Mouse (Mus musculus) midbrain, postnatal 0 days (tissue): Measurements from ENCODE around the gene Scnm1. TPM values are rescaled to one million over a fixed set of nuclear protein-coding genes. Genes with fewer than 3 reads are reported as not detected.

Source experiments
- ATAC-seq: fragments of 200-750 bp; cut with Nextera tagmentation; 2 replicates; pipeline ENCODE4 v1.8.0; 2017; ENCODE audit warnings: moderate number of reproducible peaks, mild to moderate bottlenecking, moderate TSS enrichment, moderate library complexity; ENCODE audit not compliant: low FRiP score
- DNase-seq: peaks from one replicate; pipeline ENCODE4 v3.0.0-alpha.2; 2015; ENCODE audit warnings: low spot score
- H3K27ac ChIP-seq: fragments of 300-500 bp; sonication (generic); 2 replicates; pipeline ENCODE4 v1.5.1; 2014; ENCODE audit warnings: low read depth, mild to moderate bottlenecking, low read length, mixed read lengths
- H3K27me3 ChIP-seq: fragments of 300-500 bp; sonication (generic); 2 replicates; pipeline ENCODE4 v1.6.1; 2014; ENCODE audit warnings: low read length, control low read depth, mixed read lengths; ENCODE audit not compliant: insufficient read depth
- H3K36me3 ChIP-seq: fragments of 300-500 bp; sonication (generic); 2 replicates; pipeline ENCODE4 v1.6.1; 2014; ENCODE audit warnings: low read length, control low read depth, mixed read lengths; ENCODE audit not compliant: insufficient read depth
- H3K4me1 ChIP-seq: fragments of 300-500 bp; sonication (generic); 2 replicates; pipeline ENCODE4 v1.6.1; 2014; ENCODE audit warnings: mild to moderate bottlenecking, control low read depth, antibody characterized with exemption, low read length, mixed read lengths; ENCODE audit not compliant: insufficient read depth
- H3K4me2 ChIP-seq: fragments of 300-500 bp; sonication (generic); 2 replicates; pipeline ENCODE4 v1.6.1; 2014; ENCODE audit warnings: low read depth, mild to moderate bottlenecking, low read length, mixed read lengths; ENCODE audit not compliant: poor library complexity, severe bottlenecking
- H3K4me3 ChIP-seq: fragments of 300-500 bp; sonication (generic); 2 replicates; pipeline ENCODE4 v1.5.1; 2014; ENCODE audit warnings: low read depth, mild to moderate bottlenecking, low read length, moderate library complexity
- H3K9ac ChIP-seq: fragments of 300-500 bp; sonication (generic); replicated peaks from 2 replicates; pipeline ENCODE4 v1.6.1; 2014; ENCODE audit warnings: mild to moderate bottlenecking, low read length, moderate library complexity, mixed read lengths; ENCODE audit not compliant: poor library complexity, severe bottlenecking
- H3K9me3 ChIP-seq: fragments of 300-500 bp; sonication (generic); 2 replicates; pipeline ENCODE4 v1.6.1; 2016; ENCODE audit warnings: low read length, control low read depth
- CTCF ChIP-seq: IDR thresholded peaks from 2 replicates; pipeline ENCODE4 v1.5.1; 2016; ENCODE audit warnings: antibody characterized with exemption, mild to moderate bottlenecking
- WGBS: fragments of 180-500 bp; shearing (Covaris S2); extraction: QIAGEN DNeasy Blood & Tissue Kit; methylation state at CpG from one replicate; pipeline ENCODE4 v1.1.7; 2014; 5-methylcytosine and 5-hydroxymethylcytosine counted together
- polyA plus RNA-seq: library from polyadenylated mRNA; unstranded; fragments of >200 nt; fragmentation: Nextera tagmentation; extraction: Ambion mirVana; gene quantifications from 2 replicates; pipeline ENCODE4 v1.2.1, GENCODE M21; 2015
- total RNA-seq: library from RNA; depleted of rRNA; stranded (reverse); fragments of >200 nt; gene quantifications from 2 replicates; pipeline ENCODE4 v1.2.3, GENCODE M21; 2014

The Scnm1 gene
- total and polyA plus RNA-seq, 2 experiments from 2014 or later: 47.6 to 69.6 TPM

GRCm38 (mm10) chr3:95174011-95174592 is 40.3 kb upstream of the Scnm1 start:
- Histone ChIP-seq H3K9me3 (no peaks in the 10 kb centered on the region), H3K4me2 (peak overlapping the region; percentile 30; the same call in 1 of the 2 replicates), H3K36me3 (peaks cover 39% of the 10 kb centered on the region), H3K4me1 (no peaks in the 10 kb centered on the region), H3K27ac (0 out of 2 replicates have a peak overlapping the region, but pooled peaks have one; percentile 28), H3K27me3 (no peaks in the 10 kb centered on the region), H3K4me3 (no peak overlapping the region), H3K9ac (no peak overlapping the region)
- WGBS: 12% methylated on average over 16 of the region's 16 CpGs
- TF ChIP-seq CTCF: peak; percentile 86
- ATAC-seq (peak; percentile 41), DNase-seq (peak; percentile 81)

DNA sequence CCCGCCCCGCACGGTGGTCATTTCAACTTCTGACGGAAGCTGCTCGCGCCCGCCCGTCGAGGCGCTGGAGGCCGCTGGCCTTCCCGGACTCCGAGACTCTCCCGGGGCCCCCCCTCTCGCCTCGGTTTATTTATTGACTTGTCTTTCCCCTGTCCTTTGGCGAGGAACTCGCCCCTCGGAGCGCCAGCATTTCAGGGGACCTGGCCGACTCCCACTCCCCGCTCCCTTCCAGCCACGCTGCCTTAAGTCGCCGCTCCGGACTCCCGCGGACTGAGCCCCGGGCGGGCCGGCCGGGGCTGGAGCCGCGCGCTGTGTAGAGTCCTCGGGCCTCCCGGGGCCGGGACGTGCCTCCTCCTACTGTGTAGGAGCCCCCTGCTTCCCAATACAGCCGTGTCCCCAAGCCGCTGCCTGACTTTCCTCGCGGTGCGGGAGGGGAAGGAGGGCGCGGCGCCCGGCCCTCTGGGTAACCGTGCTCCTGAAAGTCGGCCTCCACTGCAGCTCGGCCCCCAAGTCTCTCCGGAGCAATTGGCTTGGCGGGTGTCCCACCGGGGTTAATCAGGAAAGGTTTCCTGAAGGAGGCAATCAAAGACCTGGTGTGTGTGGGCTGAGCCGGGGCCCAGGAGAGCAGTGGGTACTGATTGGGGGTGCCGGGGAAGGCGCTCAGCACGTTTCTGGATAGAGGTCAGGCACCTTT is 39.6 kb upstream of the Scnm1 start:
- TF ChIP-seq CTCF: no peak
- 0 out of 2 replicates have a peak overlapping the region, but pooled peaks have one; percentile 28 for H3K27ac ChIP-seq
- H3K4me3 ChIP-seq: peak overlapping the region; percentile 18; the same call in 1 of the 2 replicates
- H3K4me1 ChIP-seq: no peaks in the 10 kb centered on the region
- WGBS: 12% methylated on average over 57 of the region's 58 CpGs
- H3K4me2 ChIP-seq: peak overlapping the region; percentile 30
- H3K36me3 ChIP-seq: peaks cover 46% of the 10 kb centered on the region
- no peaks in the 10 kb centered on the region for H3K27me3 ChIP-seq
- peak; percentile 24; the same call in 1 of the 2 replicates for ATAC-seq
- DNase-seq: no peak
- no peaks in the 10 kb centered on the region for H3K9me3 ChIP-seq
- peak overlapping the region; percentile 42; the same call in 1 of the 2 replicates for H3K9ac ChIP-seq

DNA sequence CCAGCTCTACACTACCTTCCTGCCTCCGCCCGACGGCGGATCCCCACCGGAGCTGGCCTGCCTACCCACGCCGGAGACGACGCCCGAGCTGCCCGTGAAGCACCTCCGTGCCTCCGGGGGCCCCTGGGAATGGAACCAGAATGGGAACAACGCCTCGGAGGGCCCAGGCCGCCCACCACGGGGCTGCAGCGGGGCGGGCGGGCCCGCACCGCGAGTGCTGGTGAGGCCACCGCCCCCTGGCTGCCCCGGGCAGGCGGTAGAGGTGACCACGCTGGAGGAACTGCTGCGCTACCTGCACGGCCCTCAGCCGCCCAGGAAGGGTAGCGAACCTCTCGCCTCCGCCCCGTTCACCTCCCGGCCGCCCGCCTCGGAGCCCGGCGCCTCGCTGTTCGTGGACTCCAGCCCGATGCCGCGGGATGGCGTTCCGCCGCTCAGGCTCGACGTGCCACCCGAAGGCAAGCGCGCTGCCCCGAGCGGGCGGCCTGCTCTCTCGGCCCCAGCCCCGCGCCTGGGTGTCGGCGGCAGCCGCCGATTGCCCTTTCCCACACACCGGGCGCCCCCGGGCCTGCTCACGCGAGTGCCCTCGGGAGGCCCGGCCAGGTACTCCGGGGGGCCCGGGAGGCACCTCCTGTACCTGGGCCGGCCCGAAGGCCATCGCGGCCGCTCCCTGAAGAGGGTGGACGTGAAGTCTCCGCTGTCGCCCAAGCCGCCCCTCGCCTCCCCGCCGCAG is 38.9 kb upstream of the Scnm1 start:
- DNase-seq (no peak), ATAC-seq (no peak)
- no peak overlapping the region for H3K9ac ChIP-seq
- no peaks in the 10 kb centered on the region for H3K4me1 ChIP-seq
- no peak for TF ChIP-seq CTCF
- H3K9me3 ChIP-seq: no peaks in the 10 kb centered on the region
- peaks cover 53% of the 10 kb centered on the region for H3K36me3 ChIP-seq
- no peaks in the 10 kb centered on the region for H3K27me3 ChIP-seq
- H3K27ac ChIP-seq: no peak overlapping the region
- WGBS: 25% methylated on average over 72 of the region's 84 CpGs
- H3K4me2 ChIP-seq: no peak overlapping the region
- H3K4me3 ChIP-seq: 0 out of 2 replicates have a peak overlapping the region, but pooled peaks have one; percentile 18

DNA sequence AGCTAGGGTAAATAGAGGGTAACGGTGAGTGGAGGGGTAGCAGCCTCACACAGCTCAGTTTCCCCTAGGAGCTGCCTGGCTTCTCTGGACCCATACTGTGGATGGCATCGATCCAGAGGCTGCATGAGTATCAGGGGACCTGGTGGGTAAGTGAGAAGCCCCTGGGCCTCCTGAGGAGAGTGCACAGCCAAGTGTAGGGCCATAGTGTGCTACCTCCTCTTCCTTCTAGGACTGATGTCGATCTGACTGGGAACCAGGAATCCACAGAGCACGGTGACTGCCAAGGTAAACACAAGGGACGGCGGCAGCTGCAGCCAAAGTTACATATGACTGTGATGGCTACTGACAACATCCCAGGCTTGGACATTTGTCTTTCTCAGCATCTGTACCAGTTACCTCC is 37.3 kb upstream of the Scnm1 start:
- no peak for TF ChIP-seq CTCF
- 83% methylated on average over 6 of the region's 6 CpGs for WGBS
- Histone ChIP-seq H3K36me3 (peaks cover 67% of the 10 kb centered on the region), H3K9me3 (no peaks in the 10 kb centered on the region), H3K4me1 (no peaks in the 10 kb centered on the region), H3K9ac (no peak overlapping the region), H3K4me3 (no peak overlapping the region), H3K27me3 (no peaks in the 10 kb centered on the region), H3K27ac (no peak overlapping the region), H3K4me2 (no peak overlapping the region)
- DNase-seq (no peak), ATAC-seq (no peak)

DNA sequence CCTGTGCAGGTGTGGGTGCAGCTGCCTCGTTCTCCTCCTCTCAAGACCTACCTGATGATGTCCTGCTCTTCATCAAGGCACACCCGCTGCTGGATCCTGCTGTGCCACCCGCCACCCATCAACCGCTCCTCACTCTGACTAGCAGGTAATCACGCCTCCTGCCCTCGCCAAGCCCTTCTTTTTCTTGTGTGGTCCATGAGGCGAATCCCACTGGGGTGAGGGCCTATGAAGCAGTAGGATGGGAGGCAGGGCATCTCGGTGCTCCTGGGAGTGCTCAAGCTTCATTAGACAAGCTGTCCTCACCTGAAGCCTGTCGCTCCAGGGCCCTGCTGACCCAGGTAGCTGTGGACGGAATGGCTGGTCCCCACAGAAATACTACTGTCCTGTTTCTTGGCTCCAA is 36.2 kb upstream of the Scnm1 start:
- H3K4me1 ChIP-seq: no peaks in the 10 kb centered on the region
- 92% methylated on average over 10 of the region's 10 CpGs for WGBS
- no peak overlapping the region for H3K4me2 ChIP-seq
- no peaks in the 10 kb centered on the region for H3K27me3 ChIP-seq
- H3K36me3 ChIP-seq: peaks cover 69% of the 10 kb centered on the region
- DNase-seq (no peak), ATAC-seq (no peak)
- no peaks in the 10 kb centered on the region for H3K9me3 ChIP-seq
- no peak overlapping the region for H3K9ac ChIP-seq
- no peak for TF ChIP-seq CTCF
- H3K27ac ChIP-seq: no peak overlapping the region
- no peak overlapping the region for H3K4me3 ChIP-seq
